In the genomic region with DNA sequence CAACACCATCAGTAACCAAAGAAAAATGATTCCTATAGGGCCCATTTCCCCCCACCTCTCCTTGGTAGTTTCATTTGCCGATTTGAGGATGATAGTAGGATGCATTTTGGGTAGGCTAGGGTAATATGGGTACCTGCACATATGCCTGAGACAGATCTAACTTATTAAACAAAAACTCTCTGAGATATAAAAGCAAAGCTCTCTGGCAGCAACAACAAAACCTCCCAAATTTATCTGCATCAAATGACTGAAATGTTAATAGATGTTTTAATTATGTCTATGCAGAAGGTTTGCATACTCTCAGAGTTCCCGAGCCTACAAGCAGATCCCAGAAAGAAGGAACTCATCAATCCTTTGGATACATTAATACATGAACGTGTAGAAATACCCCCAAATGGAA, we compare ENCODE assay signal across 9 mouse cellular contexts. TPM values are rescaled to one million over a fixed set of nuclear protein-coding genes. Genes with fewer than 3 reads are reported as not detected.
A peak's percentile ranks its signal among the peaks of the same experiment; 100 is the strongest.
DNase-seq lines count a peak whose midpoint lies in the region; ATAC-seq and TF ChIP-seq lines count a peak whose summit lies in the region.
"Had no signal": no experiment of that assay in that cellular context is flagged by ENCODE, and none has a peak within 500 bp of the region (broad histone marks: within the 10 kb centered on the region; RNA-seq: fewer than 3 reads in every experiment).

No protein-coding gene starts in this region.

- H3K27me3 ChIP-seq in lung, postnatal 0 days (replicated peaks; ENCODE audit: insufficient read depth, low read length) = no peaks in the 10 kb centered on the region
- no peaks in the 10 kb centered on the region for H3K27me3 ChIP-seq in heart, embryonic 16.5 days (ENCODE audit: control insufficient read depth, insufficient read depth, low read length)
- H3K27me3 ChIP-seq in limb, embryonic 15.5 days = no peaks in the 10 kb centered on the region
- no peaks in the 10 kb centered on the region for H3K27me3 ChIP-seq in stomach, embryonic 15.5 days (replicated peaks)

- TF ChIP-seq EP300 in lung, postnatal 0 days (IDR thresholded peaks at IDR 0.05) = no peak

- WGBS in lung, postnatal 0 days = 57% methylated on average over 3 of the region's 3 CpGs
- 33% methylated on average over 3 of the region's 3 CpGs for WGBS in heart, embryonic 16.5 days
- 26% methylated on average over 3 of the region's 3 CpGs for WGBS in limb, embryonic 15.5 days
- WGBS in stomach, embryonic 15.5 days = 55% methylated on average over 3 of the region's 3 CpGs

- H3K4me1 ChIP-seq in lung, postnatal 0 days (ENCODE audit: insufficient read depth, low read depth, low read length) = peaks cover 3% of the 10 kb centered on the region; the same call in 1 of the 2 replicates
- H3K4me1 ChIP-seq in heart, embryonic 16.5 days (ENCODE audit: control insufficient read depth, insufficient read depth, low read length) = peaks cover 10% of the 10 kb centered on the region
- H3K4me1 ChIP-seq in limb, embryonic 15.5 days = peaks cover 2% of the 10 kb centered on the region
- 0 out of 2 replicates have a peak, but pooled peaks cover 3% of the 10 kb centered on the region for H3K4me1 ChIP-seq in stomach, embryonic 15.5 days

- H3K4me2 ChIP-seq in lung, postnatal 0 days (replicated peaks; ENCODE audit: low read depth, low read length) = peak overlapping the region; percentile 33
- H3K4me2 ChIP-seq in heart, embryonic 16.5 days (ENCODE audit: low read depth, low read length) = peak overlapping the region; percentile 59
- H3K4me2 ChIP-seq in limb, embryonic 15.5 days = peak overlapping the region; percentile 49
- peak overlapping the region; percentile 34; the same call in 1 of the 2 replicates for H3K4me2 ChIP-seq in stomach, embryonic 15.5 days

- H3K9ac ChIP-seq in lung, postnatal 0 days (replicated peaks; ENCODE audit: low read depth) = no peak overlapping the region
- peak overlapping the region; percentile 85 for H3K9ac ChIP-seq in heart, embryonic 16.5 days (ENCODE audit: low read length)
- no peak overlapping the region for H3K9ac ChIP-seq in limb, embryonic 15.5 days
- H3K9ac ChIP-seq in stomach, embryonic 15.5 days = no peak overlapping the region

- ATAC-seq in lung, postnatal 0 days = no peak
- no peak for ATAC-seq in heart, embryonic 16.5 days (replicated peaks; ENCODE audit: extremely low read depth, insufficient read depth, low FRiP score)
- no peak for ATAC-seq in limb, embryonic 15.5 days (ENCODE audit: insufficient number of reproducible peaks, low FRiP score, low TSS enrichment, low read depth)
- no peak for ATAC-seq in stomach, embryonic 15.5 days (ENCODE audit: insufficient read depth, low FRiP score, low read depth)

- no peak for TF ChIP-seq CTCF in lung, postnatal 0 days (IDR thresholded peaks at IDR 0.05)

- DNase-seq in lung, postnatal 0 days (ENCODE audit: low spot score) = no peak
- DNase-seq in lung, postnatal 14 days = no peak
- no peak for DNase-seq in layer of hippocampus, adult 8-10 months (ENCODE audit: low spot score in 2 of 2)
- no peak for DNase-seq in testis, postnatal 10 days (ENCODE audit: low spot score)
- DNase-seq in frontal cortex, postnatal 14 days (ENCODE audit: low spot score in 2 of 2) = no peak
- DNase-seq: kidney, adult 2 months had no signal

- no peak overlapping the region for H3K27ac ChIP-seq in lung, postnatal 0 days (ENCODE audit: low read length)
- peak overlapping the region; percentile 88; the same call in 1 of the 2 replicates for H3K27ac ChIP-seq in heart, embryonic 16.5 days (ENCODE audit: low read length)
- H3K27ac ChIP-seq in limb, embryonic 15.5 days = peak overlapping the region; percentile 84
- no peak overlapping the region for H3K27ac ChIP-seq in stomach, embryonic 15.5 days

- H3K36me3 ChIP-seq in lung, postnatal 0 days (ENCODE audit: insufficient read depth, low read length) = no peaks in the 10 kb centered on the region
- peaks cover 10% of the 10 kb centered on the region for H3K36me3 ChIP-seq in heart, embryonic 16.5 days (ENCODE audit: control insufficient read depth, insufficient read depth)
- H3K36me3 ChIP-seq in limb, embryonic 15.5 days = peaks cover 8% of the 10 kb centered on the region
- no peaks in the 10 kb centered on the region for H3K36me3 ChIP-seq in stomach, embryonic 15.5 days

- peak overlapping the region; percentile 38 for H3K4me3 ChIP-seq in lung, postnatal 0 days (ENCODE audit: low read depth, low read length)
- H3K4me3 ChIP-seq in heart, embryonic 16.5 days (ENCODE audit: low read length) = peak overlapping the region; percentile 66
- H3K4me3 ChIP-seq in limb, embryonic 15.5 days = peak overlapping the region; percentile 48
- H3K4me3 ChIP-seq in stomach, embryonic 15.5 days (replicated peaks) = peak overlapping the region; percentile 39

- H3K9me3 ChIP-seq in lung, postnatal 0 days (ENCODE audit: low read length) = no peaks in the 10 kb centered on the region
- H3K9me3 ChIP-seq in heart, embryonic 16.5 days (replicated peaks; ENCODE audit: control insufficient read depth, low read length) = no peaks in the 10 kb centered on the region
- H3K9me3 ChIP-seq in limb, embryonic 15.5 days = no peaks in the 10 kb centered on the region
- no peaks in the 10 kb centered on the region for H3K9me3 ChIP-seq in stomach, embryonic 15.5 days

RNA-seq across cellular contexts. Expression of gene Vcam1, which starts 1.7 kb away (rescaled TPM):
- polyA plus RNA-seq in lung, postnatal 0 days (2015; fragmentation: Nextera tagmentation; extraction: Ambion mirVana) = 54.1 and 55.0 TPM in 2 replicates
- polyA plus RNA-seq in heart, embryonic 16.5 days (2015; fragmentation: Nextera tagmentation; extraction: Ambion mirVana) = 94.8 and 97.3 TPM in 2 replicates
- 150 and 174 TPM in 2 replicates for polyA plus RNA-seq in limb, embryonic 15.5 days (2015; fragmentation: Nextera tagmentation; extraction: Ambion mirVana)
- 52.1 and 53.7 TPM in 2 replicates for polyA plus RNA-seq in stomach, embryonic 15.5 days (2015; fragmentation: Nextera tagmentation; extraction: Ambion mirVana)
- 10 to 100 TPM; 21.2 to 29.7 (median 23.9) TPM for total RNA-seq in layer of hippocampus, adult 8-10 months (2022)

Comparison
In these comparisons a context has a peak if more than half of its experiments do, and no peak if none do; other contexts are left out.
1. H3K27ac ChIP-seq: peak in heart, embryonic 16.5 days (single experiment) and limb, embryonic 15.5 days (single experiment); none in lung, postnatal 0 days (single experiment) and stomach, embryonic 15.5 days (single experiment).
2. Peak in every context shown above with its lines, with median percentiles within 50 percentile points of each other: H3K4me2 ChIP-seq and H3K4me3 ChIP-seq.